Mouse (Mus musculus) adipose tissue, adult 10 weeks (tissue): ENCODE data around the gene 2310009B15Rik. TPM values are rescaled to one million over a fixed set of nuclear protein-coding genes. Genes with fewer than 3 reads are reported as not detected.

Source experiments
- polyA plus RNA-seq: library from polyadenylated mRNA; stranded (reverse); fragments of 350-450 nt; fragmentation: Illumina TruSeq; extraction: RNeasy Lipid Tissue Mini Kit (QIAGEN cat#74804); gene quantifications from one replicate; pipeline ENCODE4 v1.2.3, GENCODE M21; 2014; ENCODE audit warnings: low read depth, low replicate concordance

2310009B15Rik gene
- polyA plus RNA-seq, result 21.3 TPM

DNA sequence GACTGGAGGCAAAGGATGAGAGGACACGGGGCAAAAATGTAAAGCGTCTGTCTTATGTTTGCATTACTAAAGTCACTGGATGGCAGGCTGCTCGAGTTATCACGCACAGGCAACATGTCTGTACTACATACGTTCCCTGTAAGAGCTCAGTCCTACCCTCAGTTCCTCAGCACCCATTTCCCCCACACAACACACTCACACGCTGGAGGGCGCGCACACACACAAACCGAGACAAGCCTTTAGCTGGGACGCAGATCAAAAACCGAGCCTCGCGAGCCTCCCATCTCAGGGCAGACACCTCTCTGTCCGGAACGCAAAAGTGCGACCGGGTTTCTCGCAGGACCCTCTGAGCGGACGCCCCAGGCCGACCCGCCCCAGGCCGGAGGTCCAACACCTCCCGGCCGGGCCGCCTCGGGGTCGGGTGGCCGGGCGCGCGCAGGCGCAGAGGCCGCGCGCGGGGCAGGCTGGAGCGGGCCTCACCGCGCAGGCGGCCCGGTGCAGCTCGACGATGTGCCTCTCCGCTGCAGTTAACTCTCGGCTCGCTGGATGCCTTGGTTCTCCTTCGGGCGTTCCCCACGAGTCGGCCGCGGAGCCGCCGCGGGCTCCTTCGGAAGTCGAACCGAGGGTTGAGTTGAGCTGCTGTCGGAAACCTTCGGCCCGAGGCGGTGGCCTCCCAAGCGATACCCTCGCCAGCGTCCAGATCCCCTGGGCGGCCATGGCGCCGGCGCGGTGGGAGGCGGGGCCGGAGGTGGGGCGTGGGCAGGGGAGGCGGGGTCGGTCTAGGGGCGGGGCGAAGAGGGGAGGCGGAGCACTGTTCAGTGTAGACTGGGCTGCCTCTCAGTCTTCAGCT is at the start of gene 2310009B15Rik:
Gene 2310009B15Rik (minus strand): TSS at position 752 of the 850 bp plus-strand sequence.

DNA sequence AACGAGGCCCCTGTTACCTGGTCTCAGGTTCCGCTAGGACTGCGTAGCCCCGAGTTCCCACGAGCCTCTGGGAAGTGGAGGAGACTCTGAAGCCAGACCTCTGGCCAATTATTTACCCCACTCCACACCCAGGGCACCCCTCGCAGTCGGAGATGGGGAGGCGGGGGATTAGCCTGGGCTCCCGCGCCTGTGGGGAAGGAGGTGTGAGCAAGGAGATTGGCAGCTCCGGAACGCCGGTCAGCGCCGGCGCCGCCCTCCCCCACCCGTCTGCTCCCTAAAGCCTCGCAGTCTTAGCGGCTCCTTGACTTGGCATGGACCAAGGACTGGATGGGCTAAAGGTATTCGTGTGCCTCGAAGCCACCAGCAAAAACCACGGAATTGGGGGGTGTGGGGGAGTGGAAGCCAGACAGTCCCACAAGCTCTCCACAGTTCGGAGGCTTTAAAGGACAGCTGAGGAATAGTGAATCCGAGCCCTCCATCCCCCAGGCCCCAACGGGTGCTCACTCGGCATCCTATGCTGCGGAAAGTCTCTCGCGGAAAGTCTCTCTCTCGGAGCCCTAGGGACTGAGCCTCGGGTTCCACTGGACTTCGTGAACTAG is 8.0 kb downstream of the 2310009B15Rik start, which contains the start of gene Lhx9:
Gene Lhx9 (minus strand): TSS at position 67 of the 599 bp plus-strand sequence.

Other genes with a start within 250 kb of the 2310009B15Rik start
- 40.4 TPM for gene Nek7, start 236.7 kb downstream of the 2310009B15Rik start, polyA plus RNA-seq
- gene Lhx9, start 8.3 kb downstream of the 2310009B15Rik start, polyA plus RNA-seq, result 0.48 TPM
- gene Dennd1b, start 106.6 kb upstream of the 2310009B15Rik start, polyA plus RNA-seq, result 4.9 TPM